Mouse (Mus musculus): ENCODE results near the gene Nlgn1. TPM values are rescaled to one million over a fixed set of nuclear protein-coding genes. Genes with fewer than 3 reads are reported as not detected.

Gene Nlgn1
- polyA plus RNA-seq, 1 experiment from 2014 or later, result 0.93 TPM

GRCm38 (mm10) chr3:25463051-25463450, 869.2 kb downstream of the Nlgn1 start:
- DNase-seq (ENCODE audit: low spot score) (no peak), ATAC-seq (replicated peaks; ENCODE audit: low FRiP score, low read depth) (no peak)
- no peak overlapping the region for H3K27ac ChIP-seq
- H3K4me3 ChIP-seq (replicated peaks; ENCODE audit: low read depth, low read length), result no peak overlapping the region
- no peak for TF ChIP-seq CTCF (IDR thresholded peaks at IDR 0.05; ENCODE audit: low read depth)
- H3K36me3 ChIP-seq (ENCODE audit: insufficient read depth, low read length), result no peaks in the 10 kb centered on the region
- H3K4me2 ChIP-seq (ENCODE audit: low read length), result no peak overlapping the region
- no peak overlapping the region for H3K9ac ChIP-seq (ENCODE audit: low read depth, low read length)
- H3K4me1 ChIP-seq (replicated peaks; ENCODE audit: insufficient read depth, low read length), result no peaks in the 10 kb centered on the region
- H3K27me3 ChIP-seq (ENCODE audit: insufficient read depth, low read length), result no peaks in the 10 kb centered on the region
- H3K9me3 ChIP-seq (replicated peaks; ENCODE audit: low read length), result no peaks in the 10 kb centered on the region
- WGBS, result 76% methylated on average over 2 of the region's 2 CpGs

GRCm38 (mm10) chr3:25456250-25456860, 875.9 kb downstream of the Nlgn1 start:
- Histone ChIP-seq H3K4me3 (replicated peaks; ENCODE audit: low read depth, low read length) (no peak overlapping the region), H3K4me2 (ENCODE audit: low read length) (no peak overlapping the region), H3K9me3 (replicated peaks; ENCODE audit: low read length) (no peaks in the 10 kb centered on the region), H3K27ac (no peak overlapping the region), H3K36me3 (ENCODE audit: insufficient read depth, low read length) (no peaks in the 10 kb centered on the region), H3K4me1 (replicated peaks; ENCODE audit: insufficient read depth, low read length) (no peaks in the 10 kb centered on the region), H3K27me3 (ENCODE audit: insufficient read depth, low read length) (no peaks in the 10 kb centered on the region), H3K9ac (ENCODE audit: low read depth, low read length) (no peak overlapping the region)
- ATAC-seq (replicated peaks; ENCODE audit: low FRiP score, low read depth), result no peak
- TF ChIP-seq CTCF (IDR thresholded peaks at IDR 0.05; ENCODE audit: low read depth), result no peak
- no peak for DNase-seq (ENCODE audit: low spot score)
- 67% methylated on average over 8 of the region's 8 CpGs for WGBS

GRCm38 (mm10) chr3:25452314-25452713, 879.9 kb downstream of the Nlgn1 start:
- H3K4me2 ChIP-seq (ENCODE audit: low read length), result no peak overlapping the region
- H3K27ac ChIP-seq, result no peak overlapping the region
- no peaks in the 10 kb centered on the region for H3K9me3 ChIP-seq (replicated peaks; ENCODE audit: low read length)
- DNase-seq (ENCODE audit: low spot score), result no peak
- TF ChIP-seq CTCF (IDR thresholded peaks at IDR 0.05; ENCODE audit: low read depth), result no peak
- no peak for ATAC-seq (replicated peaks; ENCODE audit: low FRiP score, low read depth)
- no peak overlapping the region for H3K9ac ChIP-seq (ENCODE audit: low read depth, low read length)
- H3K36me3 ChIP-seq (ENCODE audit: insufficient read depth, low read length), result no peaks in the 10 kb centered on the region
- no peaks in the 10 kb centered on the region for H3K27me3 ChIP-seq (ENCODE audit: insufficient read depth, low read length)
- 75% methylated on average over 1 of the region's 1 CpGs for WGBS
- no peak overlapping the region for H3K4me3 ChIP-seq (replicated peaks; ENCODE audit: low read depth, low read length)
- no peaks in the 10 kb centered on the region for H3K4me1 ChIP-seq (replicated peaks; ENCODE audit: insufficient read depth, low read length)

GRCm38 (mm10) chr3:25450471-25450870, 881.8 kb downstream of the Nlgn1 start:
- ATAC-seq (replicated peaks; ENCODE audit: low FRiP score, low read depth) (no peak), DNase-seq (ENCODE audit: low spot score) (no peak)
- Histone ChIP-seq H3K4me2 (ENCODE audit: low read length) (no peak overlapping the region), H3K36me3 (ENCODE audit: insufficient read depth, low read length) (no peaks in the 10 kb centered on the region), H3K9ac (ENCODE audit: low read depth, low read length) (no peak overlapping the region), H3K4me3 (replicated peaks; ENCODE audit: low read depth, low read length) (no peak overlapping the region), H3K27ac (no peak overlapping the region), H3K9me3 (replicated peaks; ENCODE audit: low read length) (no peaks in the 10 kb centered on the region), H3K4me1 (replicated peaks; ENCODE audit: insufficient read depth, low read length) (no peaks in the 10 kb centered on the region), H3K27me3 (ENCODE audit: insufficient read depth, low read length) (no peaks in the 10 kb centered on the region)
- 68% methylated on average over 6 of the region's 6 CpGs for WGBS
- no peak for TF ChIP-seq CTCF (IDR thresholded peaks at IDR 0.05; ENCODE audit: low read depth)

GRCm38 (mm10) chr3:25449356-25449755, 882.9 kb downstream of the Nlgn1 start:
- Histone ChIP-seq H3K36me3 (ENCODE audit: insufficient read depth, low read length) (no peaks in the 10 kb centered on the region), H3K27ac (no peak overlapping the region), H3K27me3 (ENCODE audit: insufficient read depth, low read length) (no peaks in the 10 kb centered on the region), H3K9ac (ENCODE audit: low read depth, low read length) (no peak overlapping the region), H3K9me3 (replicated peaks; ENCODE audit: low read length) (no peaks in the 10 kb centered on the region), H3K4me2 (ENCODE audit: low read length) (no peak overlapping the region), H3K4me1 (replicated peaks; ENCODE audit: insufficient read depth, low read length) (no peaks in the 10 kb centered on the region), H3K4me3 (replicated peaks; ENCODE audit: low read depth, low read length) (no peak overlapping the region)
- 51% methylated on average over 4 of the region's 4 CpGs for WGBS
- peak; percentile 61 for DNase-seq (ENCODE audit: low spot score)
- ATAC-seq (replicated peaks; ENCODE audit: low FRiP score, low read depth), result no peak
- TF ChIP-seq CTCF (IDR thresholded peaks at IDR 0.05; ENCODE audit: low read depth), result no peak

GRCm38 (mm10) chr3:25447181-25447580, 885.1 kb downstream of the Nlgn1 start:
- H3K27ac ChIP-seq, result no peak overlapping the region
- no peak for TF ChIP-seq CTCF (IDR thresholded peaks at IDR 0.05; ENCODE audit: low read depth)
- DNase-seq (ENCODE audit: low spot score), result peak; percentile 4
- no peaks in the 10 kb centered on the region for H3K27me3 ChIP-seq (ENCODE audit: insufficient read depth, low read length)
- 68% methylated on average over 1 of the region's 1 CpGs for WGBS
- no peak overlapping the region for H3K4me2 ChIP-seq (ENCODE audit: low read length)
- H3K4me1 ChIP-seq (replicated peaks; ENCODE audit: insufficient read depth, low read length), result no peaks in the 10 kb centered on the region
- H3K9ac ChIP-seq (ENCODE audit: low read depth, low read length), result no peak overlapping the region
- no peak for ATAC-seq (replicated peaks; ENCODE audit: low FRiP score, low read depth)
- no peaks in the 10 kb centered on the region for H3K9me3 ChIP-seq (replicated peaks; ENCODE audit: low read length)
- no peak overlapping the region for H3K4me3 ChIP-seq (replicated peaks; ENCODE audit: low read depth, low read length)
- no peaks in the 10 kb centered on the region for H3K36me3 ChIP-seq (ENCODE audit: insufficient read depth, low read length)

- Histone ChIP-seq H3K27me3 (ENCODE audit: insufficient read depth, low read length) (no peaks in the 10 kb centered on the region), H3K9me3 (replicated peaks; ENCODE audit: low read length) (no peaks in the 10 kb centered on the region), H3K27ac (no peak overlapping the region), H3K36me3 (ENCODE audit: insufficient read depth, low read length) (no peaks in the 10 kb centered on the region), H3K4me3 (replicated peaks; ENCODE audit: low read depth, low read length) (no peak overlapping the region), H3K9ac (ENCODE audit: low read depth, low read length) (no peak overlapping the region), H3K4me1 (replicated peaks; ENCODE audit: insufficient read depth, low read length) (no peaks in the 10 kb centered on the region), H3K4me2 (ENCODE audit: low read length) (no peak overlapping the region)
- DNase-seq (ENCODE audit: low spot score) (no peak), ATAC-seq (replicated peaks; ENCODE audit: low FRiP score, low read depth) (no peak)
- TF ChIP-seq CTCF (IDR thresholded peaks at IDR 0.05; ENCODE audit: low read depth), result no peak
- 83% methylated on average over 3 of the region's 3 CpGs for WGBS
These were observed 888.6 kb downstream of the Nlgn1 start for GRCm38 (mm10) chr3:25443657-25444056.

All from kidney, postnatal 0 days (tissue).